Mouse (Mus musculus) midbrain, embryonic 12.5 days (tissue): ENCODE data around the gene Ttc17. TPM values are rescaled to one million over a fixed set of nuclear protein-coding genes. Genes with fewer than 3 reads are reported as not detected.
"Not testable (repeated sequence)": the region's sequence is repeated elsewhere in the genome, so short reads cannot be mapped to it uniquely, and the experiment has no call there.

Experiments
- ATAC-seq: fragments of 200-750 bp; cut with Nextera tagmentation; 2 replicates; pipeline ENCODE4 v1.8.0; 2017; ENCODE audit warnings: low read depth, moderate TSS enrichment, moderate library complexity; ENCODE audit not compliant: low FRiP score
- H3K27ac ChIP-seq: fragments of 300-500 bp; sonication (generic); replicated peaks from 2 replicates; pipeline ENCODE4 v1.5.1; 2016; ENCODE audit warnings: mild to moderate bottlenecking
- H3K27me3 ChIP-seq: fragments of 300-500 bp; sonication (generic); 2 replicates; pipeline ENCODE4 v1.6.1; 2016; ENCODE audit warnings: mild to moderate bottlenecking
- H3K36me3 ChIP-seq: fragments of 300-500 bp; sonication (generic); 2 replicates; pipeline ENCODE4 v1.6.1; 2016
- H3K4me1 ChIP-seq: fragments of 300-500 bp; sonication (generic); 2 replicates; pipeline ENCODE4 v1.6.1; 2016
- H3K4me2 ChIP-seq: fragments of 300-500 bp; sonication (generic); replicated peaks from 2 replicates; pipeline ENCODE4 v1.6.1; 2016; ENCODE audit warnings: mild to moderate bottlenecking, moderate library complexity
- H3K4me3 ChIP-seq: fragments of 300-500 bp; sonication (generic); 2 replicates; pipeline ENCODE4 v1.5.1; 2016; ENCODE audit warnings: mild to moderate bottlenecking
- H3K9ac ChIP-seq: fragments of 300-500 bp; sonication (generic); replicated peaks from 2 replicates; pipeline ENCODE4 v1.6.1; 2016; ENCODE audit warnings: mild to moderate bottlenecking, moderate library complexity
- H3K9me3 ChIP-seq: fragments of 300-500 bp; sonication (generic); 2 replicates; pipeline ENCODE4 v1.6.1; 2016; ENCODE audit warnings: mild to moderate bottlenecking
- WGBS: fragments of 180-500 bp; shearing (Covaris S2); methylation state at CpG from one replicate; pipeline ENCODE4 v1.1.7; 2016; 5-methylcytosine and 5-hydroxymethylcytosine counted together
- polyA plus RNA-seq: library from polyadenylated mRNA; unstranded; fragments of >200 nt; fragmentation: Nextera tagmentation; extraction: Ambion mirVana; gene quantifications from 2 replicates; pipeline ENCODE4 v1.2.1, GENCODE M21; 2016

The Ttc17 gene
- polyA plus RNA-seq, 1 experiment from 2014 or later, result 20.0 TPM

DNA sequence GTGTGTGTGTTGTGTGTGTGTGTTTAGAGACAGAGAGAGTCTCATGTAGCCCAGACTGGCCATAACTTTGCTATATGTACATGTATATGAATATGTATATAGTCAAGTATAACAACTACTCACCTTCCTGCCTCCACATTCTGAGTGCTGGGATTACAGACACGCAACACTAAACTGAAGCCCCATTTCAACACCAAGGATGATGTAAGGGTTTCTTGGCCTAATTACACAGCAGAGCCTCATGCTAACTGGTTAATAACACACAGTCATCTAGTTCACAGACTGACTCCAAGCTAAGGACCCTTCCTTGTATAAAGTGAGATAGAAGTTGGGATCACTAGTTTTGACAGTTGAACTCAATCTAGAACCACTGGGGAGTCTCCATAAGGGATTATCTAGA lies 3.9 kb downstream of the Ttc17 start:
- no peaks in the 10 kb centered on the region for H3K9me3 ChIP-seq
- 97% methylated on average over 1 of the region's 1 CpGs for WGBS
- no peak overlapping the region for H3K4me2 ChIP-seq
- peaks cover 19% of the 10 kb centered on the region for H3K4me1 ChIP-seq
- H3K9ac ChIP-seq, result no peak overlapping the region
- no peak overlapping the region for H3K27ac ChIP-seq
- H3K36me3 ChIP-seq, result no peaks in the 10 kb centered on the region
- no peak overlapping the region for H3K4me3 ChIP-seq
- no peak for ATAC-seq
- no peaks in the 10 kb centered on the region for H3K27me3 ChIP-seq

DNA sequence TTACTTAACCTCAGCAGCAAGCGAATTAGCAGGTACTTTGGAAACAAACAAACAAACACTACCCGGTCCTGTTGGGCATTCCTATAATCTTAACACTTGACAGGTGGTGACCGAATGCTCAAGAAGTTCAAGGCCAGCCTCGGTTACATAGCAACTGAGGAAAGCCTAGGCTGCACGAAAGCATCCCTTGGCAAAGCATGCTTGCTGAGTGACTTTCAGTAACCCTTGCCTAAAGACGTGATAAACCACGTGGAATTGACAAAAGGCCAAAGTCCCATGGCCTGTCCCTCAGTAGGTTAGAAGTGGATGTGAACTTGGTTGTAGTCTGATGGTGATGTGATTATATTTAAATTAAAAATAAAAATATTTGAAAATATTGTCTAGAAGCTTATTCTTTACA lies 4.4 kb downstream of the Ttc17 start:
- 92% methylated on average over 7 of the region's 7 CpGs for WGBS
- Histone ChIP-seq H3K4me1 (peaks cover 15% of the 10 kb centered on the region), H3K9ac (no peak overlapping the region), H3K27ac (no peak overlapping the region), H3K27me3 (no peaks in the 10 kb centered on the region), H3K36me3 (no peaks in the 10 kb centered on the region), H3K4me3 (no peak overlapping the region), H3K4me2 (no peak overlapping the region), H3K9me3 (no peaks in the 10 kb centered on the region)
- ATAC-seq, result no peak

DNA sequence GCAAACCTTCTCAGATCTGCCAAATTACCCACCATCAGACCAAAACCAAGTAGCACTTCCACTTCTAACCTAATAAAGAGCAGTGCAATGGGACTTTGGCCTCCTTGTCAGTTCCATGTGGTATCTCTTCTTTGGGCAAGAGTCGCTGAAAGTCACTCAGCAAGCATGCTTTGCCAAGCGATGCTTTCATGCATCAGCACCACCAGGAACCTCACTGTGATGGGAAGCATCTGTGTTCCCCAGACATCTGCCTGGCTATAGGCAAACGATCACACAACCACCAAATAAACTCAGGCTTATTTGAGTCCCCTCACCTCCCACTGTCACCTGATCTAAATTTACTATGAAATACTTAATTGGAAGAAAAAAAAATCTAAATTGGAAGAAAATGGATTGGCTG lies 5.5 kb downstream of the Ttc17 start:
- no peak overlapping the region for H3K9ac ChIP-seq
- no peak overlapping the region for H3K4me3 ChIP-seq
- H3K4me2 ChIP-seq, result no peak overlapping the region
- H3K4me1 ChIP-seq, result peaks cover 14% of the 10 kb centered on the region
- ATAC-seq, result no peak
- 88% methylated on average over 3 of the region's 3 CpGs for WGBS
- H3K27me3 ChIP-seq, result no peaks in the 10 kb centered on the region
- H3K9me3 ChIP-seq, result no peaks in the 10 kb centered on the region
- H3K36me3 ChIP-seq, result no peaks in the 10 kb centered on the region
- H3K27ac ChIP-seq, result no peak overlapping the region

- 67% methylated on average over 8 of the region's 8 CpGs for WGBS
- H3K27ac ChIP-seq, result no peak overlapping the region; the same call in 1 of the 2 replicates
Observed at GRCm38 (mm10) chr2:94398138-94398970, 8.1 kb downstream of the Ttc17 start.

DNA sequence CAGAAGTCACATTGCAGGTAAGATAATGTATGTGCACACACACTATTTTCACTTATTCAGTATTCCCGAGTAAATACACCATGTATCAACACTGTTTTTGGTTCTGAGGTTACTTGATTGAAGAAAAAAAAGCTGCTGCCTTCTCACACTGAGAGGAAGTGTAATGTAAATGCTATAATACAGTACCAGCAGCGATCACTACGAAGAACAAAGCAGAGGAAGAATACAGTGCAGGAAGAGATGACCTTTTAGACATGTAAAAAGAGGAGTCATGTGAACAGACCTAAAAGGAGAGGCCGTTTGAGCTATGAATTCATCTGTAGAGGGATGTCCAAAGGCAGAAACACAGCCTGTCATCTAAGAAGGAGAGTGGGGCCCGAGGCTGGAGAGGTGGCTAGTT lies 9.0 kb downstream of the Ttc17 start:
- H3K27ac ChIP-seq, result no peak overlapping the region
- no peaks in the 10 kb centered on the region for H3K9me3 ChIP-seq
- no peaks in the 10 kb centered on the region for H3K27me3 ChIP-seq
- no peak overlapping the region for H3K4me2 ChIP-seq
- 90% methylated on average over 5 of the region's 5 CpGs for WGBS
- no peak overlapping the region for H3K4me3 ChIP-seq
- no peaks in the 10 kb centered on the region for H3K36me3 ChIP-seq
- H3K9ac ChIP-seq, result no peak overlapping the region
- no peaks in the 10 kb centered on the region for H3K4me1 ChIP-seq
- no peak for ATAC-seq

More at GRCm38 (mm10) chr2:94398138-94398970, 8.1 kb downstream of the Ttc17 start:
- H3K4me1 ChIP-seq, result no peaks in the 10 kb centered on the region
- H3K9me3 ChIP-seq, result no peaks in the 10 kb centered on the region
- H3K27me3 ChIP-seq, result no peaks in the 10 kb centered on the region
- ATAC-seq, result no peak
- no peak overlapping the region for H3K4me3 ChIP-seq
- H3K9ac ChIP-seq, result no peak overlapping the region
- no peaks in the 10 kb centered on the region for H3K36me3 ChIP-seq
- H3K4me2 ChIP-seq, result no peak overlapping the region

DNA sequence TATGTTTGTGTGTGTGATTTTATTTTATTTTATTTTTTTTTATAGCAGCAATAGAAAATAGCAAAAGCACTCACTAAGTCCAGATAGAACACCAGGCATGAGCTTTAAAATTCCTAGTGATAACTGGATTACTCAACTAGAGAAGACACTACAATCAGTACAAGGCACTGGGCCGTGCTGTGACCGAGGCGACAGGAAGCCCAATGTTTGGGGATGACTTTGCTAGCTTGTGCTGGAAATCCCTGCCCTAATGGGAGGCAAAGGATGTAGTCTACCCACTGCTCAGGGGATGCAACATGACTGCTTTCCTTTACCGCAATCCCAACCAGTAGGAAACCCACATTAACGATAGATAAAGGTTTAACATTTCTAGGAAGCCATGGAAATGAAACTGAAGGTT lies 10.2 kb downstream of the Ttc17 start:
- Histone ChIP-seq H3K27ac (no peak overlapping the region), H3K9ac (no peak overlapping the region), H3K27me3 (no peaks in the 10 kb centered on the region), H3K9me3 (no peaks in the 10 kb centered on the region), H3K4me1 (no peaks in the 10 kb centered on the region), H3K4me2 (no peak overlapping the region), H3K36me3 (no peaks in the 10 kb centered on the region), H3K4me3 (no peak overlapping the region)
- WGBS, result 95% methylated on average over 5 of the region's 5 CpGs
- ATAC-seq, result no peak

GRCm38 (mm10) chr2:94391127-94391526 lies 15.4 kb downstream of the Ttc17 start:
- H3K4me1 ChIP-seq, H3K4me2 ChIP-seq, H3K27me3 ChIP-seq, H3K4me3 ChIP-seq, H3K9ac ChIP-seq, H3K36me3 ChIP-seq, H3K9me3 ChIP-seq, ATAC-seq, H3K27ac ChIP-seq: not testable (repeated sequence)
- 95% methylated on average over 12 of the region's 12 CpGs for WGBS

DNA sequence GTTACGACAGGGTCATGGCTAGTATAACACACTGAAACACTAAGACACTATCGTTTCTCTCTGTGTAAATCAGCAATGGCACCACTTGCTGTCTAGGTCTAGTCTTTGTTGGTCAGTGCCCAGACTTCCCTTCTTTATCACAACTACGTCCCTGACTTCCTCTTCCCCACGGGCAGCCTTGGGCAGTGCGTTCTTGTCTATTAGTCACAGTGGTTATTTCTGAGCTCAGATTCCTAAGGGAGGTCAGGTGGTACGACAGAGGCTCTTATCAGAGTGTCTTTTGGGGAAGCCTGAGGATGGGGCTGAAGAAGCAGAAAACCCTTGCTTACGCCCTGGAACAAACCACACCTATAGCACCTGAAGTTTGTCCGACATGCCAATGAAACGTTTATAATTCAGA lies 17.5 kb downstream of the Ttc17 start:
- 86% methylated on average over 9 of the region's 9 CpGs for WGBS
- no peak overlapping the region for H3K4me2 ChIP-seq

GRCm38 (mm10) chr2:94387846-94388245 lies 18.6 kb downstream of the Ttc17 start:
- no peak for ATAC-seq
- no peaks in the 10 kb centered on the region for H3K4me1 ChIP-seq
- 94% methylated on average over 5 of the region's 5 CpGs for WGBS
- no peak overlapping the region for H3K27ac ChIP-seq
- no peak overlapping the region for H3K9ac ChIP-seq
- no peak overlapping the region for H3K4me3 ChIP-seq
- H3K9me3 ChIP-seq, result no peaks in the 10 kb centered on the region
- H3K27me3 ChIP-seq, result no peaks in the 10 kb centered on the region
- no peak overlapping the region for H3K4me2 ChIP-seq
- peaks cover 28% of the 10 kb centered on the region for H3K36me3 ChIP-seq

More for the DNA sequence above, 17.5 kb downstream of the Ttc17 start:
- ATAC-seq, result no peak
- H3K9me3 ChIP-seq, result no peaks in the 10 kb centered on the region
- no peak overlapping the region for H3K9ac ChIP-seq
- peaks cover 19% of the 10 kb centered on the region; the same call in 1 of the 2 replicates for H3K36me3 ChIP-seq
- no peak overlapping the region for H3K4me3 ChIP-seq
- H3K27me3 ChIP-seq, result no peaks in the 10 kb centered on the region
- no peak overlapping the region for H3K27ac ChIP-seq
- no peaks in the 10 kb centered on the region for H3K4me1 ChIP-seq

DNA sequence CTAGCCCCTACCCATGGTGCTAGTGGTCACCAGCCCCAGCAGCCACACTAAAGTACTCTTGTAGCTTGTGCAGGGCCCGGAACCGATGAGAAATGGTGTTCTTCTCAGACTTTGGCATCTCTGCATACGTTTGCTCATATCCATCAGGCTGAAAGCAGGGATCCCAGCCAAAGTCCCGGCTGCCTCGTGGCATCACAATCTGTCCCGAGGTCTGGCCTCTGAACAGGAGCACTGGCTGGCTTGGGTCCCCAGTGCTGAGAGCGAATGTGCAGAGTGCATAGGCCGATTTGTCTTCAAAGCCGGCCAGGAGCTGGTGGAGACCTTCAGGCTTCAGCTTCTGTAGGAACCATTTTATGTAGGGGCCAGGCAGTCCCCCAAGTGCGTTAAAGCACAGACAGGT lies 22.0 kb downstream of the Ttc17 start:
- H3K36me3 ChIP-seq, result peaks cover 37% of the 10 kb centered on the region
- 95% methylated on average over 10 of the region's 10 CpGs for WGBS
- H3K9ac ChIP-seq, H3K27me3 ChIP-seq, H3K4me3 ChIP-seq, H3K9me3 ChIP-seq, H3K4me1 ChIP-seq, ATAC-seq, H3K4me2 ChIP-seq, H3K27ac ChIP-seq: not testable (repeated sequence)

GRCm38 (mm10) chr2:94381057-94381647 lies 25.3 kb downstream of the Ttc17 start:
- Histone ChIP-seq H3K4me1 (no peaks in the 10 kb centered on the region), H3K4me2 (no peak overlapping the region), H3K4me3 (no peak overlapping the region), H3K27me3 (no peaks in the 10 kb centered on the region), H3K9ac (no peak overlapping the region), H3K36me3 (peaks cover 54% of the 10 kb centered on the region), H3K27ac (no peak overlapping the region), H3K9me3 (no peaks in the 10 kb centered on the region)
- no peak for ATAC-seq
- 77% methylated on average over 2 of the region's 2 CpGs for WGBS

GRCm38 (mm10) chr2:94378678-94379077 lies 27.8 kb downstream of the Ttc17 start:
- Histone ChIP-seq H3K4me3 (no peak overlapping the region), H3K9me3 (no peaks in the 10 kb centered on the region), H3K27ac (no peak overlapping the region), H3K9ac (no peak overlapping the region), H3K27me3 (no peaks in the 10 kb centered on the region), H3K36me3 (peaks cover 59% of the 10 kb centered on the region), H3K4me2 (no peak overlapping the region), H3K4me1 (no peaks in the 10 kb centered on the region)
- WGBS, result 86% methylated on average over 11 of the region's 11 CpGs
- no peak for ATAC-seq
